Mouse (Mus musculus): ENCODE results near the gene AW146154. TPM values are rescaled to one million over a fixed set of nuclear protein-coding genes. Genes with fewer than 3 reads are reported as not detected.

Gene AW146154
- polyA plus RNA-seq, 1 experiment from 2014 or later = 13.3 TPM

Other genes starting within 250 kb of the AW146154 start
- 9.4 and 9.7 TPM in 2 replicates for gene AI987944, start 106.5 kb downstream of the AW146154 start, polyA plus RNA-seq (2016; fragmentation: Nextera tagmentation; extraction: Ambion mirVana)
- gene Vmn2r57, start 51.2 kb downstream of the AW146154 start, polyA plus RNA-seq (2016; fragmentation: Nextera tagmentation; extraction: Ambion mirVana) = 0.29 and 0.41 TPM in 2 replicates
- gene Gm20449, start 473 bp downstream of the AW146154 start, polyA plus RNA-seq (2016; fragmentation: Nextera tagmentation; extraction: Ambion mirVana) = 0.16 and 0.19 TPM in 2 replicates
- gene Gm6871, start 73.8 kb upstream of the AW146154 start, polyA plus RNA-seq (2016; fragmentation: Nextera tagmentation; extraction: Ambion mirVana) = 0.29 TPM in 1 of 2 replicates, not detected in the other
- gene 2610021A01Rik, start 99.3 kb upstream of the AW146154 start, polyA plus RNA-seq (2016; fragmentation: Nextera tagmentation; extraction: Ambion mirVana) = 15.5 and 16.5 TPM in 2 replicates
- 13.9 and 15.2 TPM in 2 replicates for gene Zfp788, start 133.3 kb upstream of the AW146154 start, polyA plus RNA-seq (2016; fragmentation: Nextera tagmentation; extraction: Ambion mirVana)